Mouse (Mus musculus): Measurements from ENCODE around the gene Erp29.

DNA sequence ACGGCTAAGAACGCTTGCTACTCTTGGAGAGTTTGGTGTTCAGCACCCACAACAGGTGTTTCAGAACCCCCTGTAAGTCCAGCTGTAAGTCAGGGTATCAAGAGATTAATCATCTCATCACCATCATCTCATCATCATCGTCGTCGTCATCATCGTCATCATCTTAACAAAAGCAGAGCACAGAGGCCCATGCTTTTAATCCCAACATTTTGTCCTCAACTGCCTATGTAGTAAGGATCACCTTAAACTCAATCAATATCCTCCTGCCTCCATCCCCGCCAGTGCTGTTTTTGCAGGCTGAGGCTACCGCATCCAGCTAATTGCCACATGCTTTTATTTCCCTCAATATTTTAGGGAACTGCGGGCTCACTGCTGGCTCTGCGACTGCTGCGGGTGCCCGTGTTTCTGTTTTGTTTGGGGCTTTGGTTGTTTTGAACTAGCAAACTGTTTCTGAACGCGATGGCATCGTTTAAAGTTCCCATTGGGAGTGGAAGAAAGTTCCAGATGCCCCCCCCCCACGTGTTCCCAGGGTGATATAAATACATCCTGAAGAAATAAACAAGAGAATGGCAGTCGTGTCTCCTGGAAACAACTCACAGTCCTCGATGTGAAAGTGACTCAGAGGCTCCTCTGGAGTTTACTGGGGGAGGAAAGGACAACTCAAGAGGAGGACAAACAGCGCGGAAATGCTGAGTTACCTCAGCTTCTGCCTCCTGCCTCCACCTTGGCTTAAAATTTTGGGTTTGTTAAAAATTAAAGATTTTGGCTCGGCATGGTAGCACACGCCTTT lies 66.0 kb downstream of the Erp29 start:
- TF ChIP-seq GATA1 (IDR thresholded peaks at IDR 0.05; ENCODE audit: borderline replicate concordance, low read length) (no peak), FLI1 (IDR thresholded peaks at IDR 0.05; ENCODE audit: low read length) (no peak)
